8 mouse cellular contexts compared by ENCODE assay signal in genomic region chr17:75005685-75006680, GRCm38 (mm10). TPM values are rescaled to one million over a fixed set of nuclear protein-coding genes. Genes with fewer than 3 reads are reported as not detected.
DNase-seq lines count a peak whose midpoint lies in the region; ATAC-seq lines count a peak whose summit lies in the region.

No protein-coding gene starts in this region.

- no peaks in the 10 kb centered on the region for H3K9me3 ChIP-seq in kidney, embryonic 14.5 days (ENCODE audit: control insufficient read depth, low read length)

- no peaks in the 10 kb centered on the region for H3K27me3 ChIP-seq in kidney, embryonic 14.5 days (ENCODE audit: control insufficient read depth, insufficient read depth, low read length)

- H3K4me3 ChIP-seq in kidney, embryonic 14.5 days (ENCODE audit: low read length) = peak overlapping the region; percentile 90

- ATAC-seq in kidney, embryonic 14.5 days (ENCODE audit: low FRiP score, low TSS enrichment) = peak; percentile 81
- 0 out of 2 replicates have a peak, but pooled peaks have one; percentile 6 for ATAC-seq in neutrophil, adult 5-6 weeks (ENCODE audit: extremely low read depth, insufficient number of reproducible peaks, low FRiP score, poor library complexity, severe bottlenecking)

- H3K4me1 ChIP-seq in kidney, embryonic 14.5 days (ENCODE audit: control insufficient read depth, insufficient read depth, low read length) = peaks cover 11% of the 10 kb centered on the region

- peak overlapping the region; percentile 91 for H3K27ac ChIP-seq in kidney, embryonic 14.5 days (ENCODE audit: low read depth, low read length)

- peak overlapping the region; percentile 70 for H3K4me2 ChIP-seq in kidney, embryonic 14.5 days (replicated peaks; ENCODE audit: low read depth, low read length)

- peak overlapping the region; percentile 91 for H3K9ac ChIP-seq in kidney, embryonic 14.5 days (ENCODE audit: low read depth, low read length)

- peaks cover 12% of the 10 kb centered on the region for H3K36me3 ChIP-seq in kidney, embryonic 14.5 days (ENCODE audit: control insufficient read depth, insufficient read depth, low read length)

- peak; percentile 8 for DNase-seq in layer of hippocampus, adult 9-11 months
- DNase-seq in layer of hippocampus, adult 9-10 months (ENCODE audit: low spot score) = no peak
- DNase-seq in embryo, embryonic 11 days = peak; percentile 74
- DNase-seq in heart, adult 9 months (ENCODE audit: low spot score in 2 of 2) = peak; percentile 50 to 51
- DNase-seq in lung, adult 18-20 months = peak; percentile 23 to 29
- peak; percentile 30 to 44 for DNase-seq in thymus, postnatal 36 days

- WGBS in kidney, embryonic 14.5 days = under 1% methylated on average over 88 of the region's 94 CpGs

RNA-seq across cellular contexts. Expression of gene Ltbp1, which starts 0.6 kb away (rescaled TPM):
- 35.2 and 54.7 TPM in 2 replicates for polyA plus RNA-seq in kidney, embryonic 14.5 days (2014; fragmentation: Nextera tagmentation; extraction: Ambion mirVana)
- total RNA-seq in neutrophil, adult 5-6 weeks (2017) = 3.3 and 4.4 TPM in 2 replicates
